Mouse (Mus musculus) urinary bladder, postnatal 14 days (tissue): ENCODE data around the gene Fam13c.
"Not testable (repeated sequence)": the region's sequence is repeated elsewhere in the genome, so short reads cannot be mapped to it uniquely, and the experiment has no call there.

Experiments
- DNase-seq: peaks from one replicate; pipeline ENCODE4 v3.0.0; 2021; ENCODE audit warnings: low spot score

Gene Fam13c

GRCm38 (mm10) chr10:70439676-70440521 lies at the start of gene Fam13c:
Gene Fam13c, plus strand, starts transcription at chr10:70440481.
- peak; percentile 8 for DNase-seq

GRCm38 (mm10) chr10:70395900-70396299 lies 44.4 kb upstream of the Fam13c start:
- DNase-seq: no peak

- no peak for DNase-seq
Measured at GRCm38 (mm10) chr10:70398224-70398623, 42.1 kb upstream of the Fam13c start.

- DNase-seq: no peak
Measured at GRCm38 (mm10) chr10:70402006-70402405, 38.3 kb upstream of the Fam13c start.

- DNase-seq: no peak
Measured at GRCm38 (mm10) chr10:70402711-70403110, 37.6 kb upstream of the Fam13c start.

GRCm38 (mm10) chr10:70417811-70418486 lies 22.3 kb upstream of the Fam13c start:
- no peak for DNase-seq

- no peak for DNase-seq
Measured at GRCm38 (mm10) chr10:70419282-70420264, 20.7 kb upstream of the Fam13c start.

GRCm38 (mm10) chr10:70426373-70426772 lies 13.9 kb upstream of the Fam13c start:
- no peak for DNase-seq

- DNase-seq: no peak
Measured at GRCm38 (mm10) chr10:70428121-70428662, 12.1 kb upstream of the Fam13c start.

- DNase-seq: no peak
Measured at GRCm38 (mm10) chr10:70429341-70429740, 10.9 kb upstream of the Fam13c start.

GRCm38 (mm10) chr10:70433334-70433733 lies 6.9 kb upstream of the Fam13c start:
- DNase-seq: no peak

- DNase-seq: not testable (repeated sequence)
Measured at GRCm38 (mm10) chr10:70433736-70434135, 6.5 kb upstream of the Fam13c start.

- no peak for DNase-seq
Measured at GRCm38 (mm10) chr10:70436656-70437055, 3.6 kb upstream of the Fam13c start.

GRCm38 (mm10) chr10:70437289-70437688 lies 3.0 kb upstream of the Fam13c start:
- no peak for DNase-seq

- DNase-seq: peak; percentile 38
Measured at GRCm38 (mm10) chr10:70440639-70441461, 569 bp downstream of the Fam13c start.

- no peak for DNase-seq
Measured at GRCm38 (mm10) chr10:70442156-70442555, 1.9 kb downstream of the Fam13c start.

- no peak for DNase-seq
Measured at GRCm38 (mm10) chr10:70442623-70443022, 2.3 kb downstream of the Fam13c start.

- no peak for DNase-seq
Measured at GRCm38 (mm10) chr10:70447787-70448186, 7.5 kb downstream of the Fam13c start.

- no peak for DNase-seq
Measured at GRCm38 (mm10) chr10:70449206-70449605, 8.9 kb downstream of the Fam13c start.

GRCm38 (mm10) chr10:70455886-70456305 lies 15.6 kb downstream of the Fam13c start:
- DNase-seq: no peak
